In genomic region chr5:134622069-134622468, GRCm38 (mm10) we compare ENCODE assay signal across 9 mouse cellular contexts. TPM values are rescaled to one million over a fixed set of nuclear protein-coding genes. Genes with fewer than 3 reads are reported as not detected.
A peak's percentile ranks its signal among the peaks of the same experiment; 100 is the strongest.
DNase-seq lines count a peak whose midpoint lies in the region.
"Had no signal": no experiment of that assay in that cellular context is flagged by ENCODE, and none has a peak within 500 bp of the region (broad histone marks: within the 10 kb centered on the region; RNA-seq: fewer than 3 reads in every experiment).

No protein-coding gene starts in this region.

- DNase-seq in left cerebral cortex, postnatal 25 days (ENCODE audit: low spot score in 2 of 2), result peak; percentile 36 to 48
- DNase-seq in left cerebral cortex, adult 9 months (ENCODE audit: low spot score in 2 of 2), result no peak
- DNase-seq in cerebellum, adult 11-12 months, result peak; percentile 52
- peak; percentile 38 to 68 for DNase-seq in cerebellum, postnatal 25 days
- peak; percentile 71 to 90 for DNase-seq in layer of hippocampus, postnatal 14 days (ENCODE audit: low spot score in 2 of 2)
- no peak for DNase-seq in gastrocnemius, postnatal 14 days
- no peak for DNase-seq in retina, embryonic 14.5 days (ENCODE audit: low spot score)
- DNase-seq: adrenal gland, adult 2 months; kidney, adult 9 months had no signal

- intact Hi-C loops in left cerebral cortex, postnatal 25 days (cut with DNase I), result no loop called here
- intact Hi-C loops in gastrocnemius, postnatal 14 days (cut with DNase I; ENCODE audit: low total_unique reads), result no loop called here

RNA-seq across cellular contexts. Expression of gene Lat2, which starts 7.2 kb away (rescaled TPM):
- 1 to 10 TPM; 1.5 to 4.2 TPM for total RNA-seq in left cerebral cortex, postnatal 25 days (2021)
- total RNA-seq in layer of hippocampus, postnatal 14 days (2021), result 1 to 10 TPM; 1.4 to 2.8 TPM
- total RNA-seq in gastrocnemius, postnatal 14 days (2021), result 1 to 10 TPM; 1.3 to 1.5 TPM

RNA-seq across cellular contexts. Expression of gene Eif4h, which starts 17.2 kb away (rescaled TPM):
- total RNA-seq in left cerebral cortex, postnatal 25 days (2021), result 100 to 1,000 TPM; 334 to 352 TPM
- 100 to 1,000 TPM; 286 to 291 TPM for total RNA-seq in layer of hippocampus, postnatal 14 days (2021)
- 100 to 1,000 TPM; 110 to 114 TPM for total RNA-seq in gastrocnemius, postnatal 14 days (2021)

RNA-seq across cellular contexts. Expression of gene Rfc2, which starts 40.9 kb away (rescaled TPM):
- 10 to 100 TPM; 56.1 to 61.2 TPM for total RNA-seq in left cerebral cortex, postnatal 25 days (2021)
- 10 to 100 TPM; 54.9 to 57.7 TPM for total RNA-seq in layer of hippocampus, postnatal 14 days (2021)
- 10 to 100 TPM; 12.4 to 14.1 TPM for total RNA-seq in gastrocnemius, postnatal 14 days (2021)

Comparison
In these comparisons a context has a peak if more than half of its experiments do, and no peak if none do; other contexts are left out.
1. DNase-seq: peak in left cerebral cortex, postnatal 25 days (2 of 2), cerebellum, adult 11-12 months (single experiment), cerebellum, postnatal 25 days (2 of 2) and layer of hippocampus, postnatal 14 days (2 of 2); none in left cerebral cortex, adult 9 months (0 of 2), gastrocnemius, postnatal 14 days (single experiment) and retina, embryonic 14.5 days (single experiment).